Mouse (Mus musculus): ENCODE results near the gene Gxylt1. TPM values are rescaled to one million over a fixed set of nuclear protein-coding genes. Genes with fewer than 3 reads are reported as not detected.
"Not testable (repeated sequence)": the region's sequence is repeated elsewhere in the genome, so short reads cannot be mapped to it uniquely, and the experiment has no call there.

The Gxylt1 gene
- 1.5 and 3.0 TPM in 2 replicates for polyA plus RNA-seq (2012; rRNA removed)

GRCm38 (mm10) chr15:93274679-93275583, at the start of gene Gxylt1:
Gene Gxylt1, minus strand, starts transcription at chr15:93275179.
- WGBS = under 1% methylated on average over 85 of the region's 93 CpGs
- DNase-seq (ENCODE audit: low read depth, low spot score) = peak; percentile 72

- WGBS = 26% methylated on average over 1 of the region's 1 CpGs
- peak; percentile 40 for DNase-seq (ENCODE audit: low read depth, low spot score)
These were observed 43.8 kb upstream of the Gxylt1 start for GRCm38 (mm10) chr15:93318781-93319180.

GRCm38 (mm10) chr15:93310304-93310703, 35.3 kb upstream of the Gxylt1 start:
- WGBS = 95% methylated on average over 4 of the region's 4 CpGs
- DNase-seq (ENCODE audit: low read depth, low spot score) = not testable (repeated sequence)

- DNase-seq (ENCODE audit: low read depth, low spot score) = no peak
- 68% methylated on average over 2 of the region's 2 CpGs for WGBS
These were observed 23.2 kb upstream of the Gxylt1 start for GRCm38 (mm10) chr15:93298197-93298596.

GRCm38 (mm10) chr15:93294483-93294882, 19.5 kb upstream of the Gxylt1 start:
- DNase-seq (ENCODE audit: low read depth, low spot score) = no peak
- 68% methylated on average over 11 of the region's 11 CpGs for WGBS

GRCm38 (mm10) chr15:93288321-93288720, 13.3 kb upstream of the Gxylt1 start:
- no peak for DNase-seq (ENCODE audit: low read depth, low spot score)
- WGBS = 88% methylated on average over 4 of the region's 4 CpGs

GRCm38 (mm10) chr15:93287628-93288027, 12.6 kb upstream of the Gxylt1 start:
- 66% methylated on average over 2 of the region's 2 CpGs for WGBS
- no peak for DNase-seq (ENCODE audit: low read depth, low spot score)

- WGBS = 79% methylated on average over 15 of the region's 15 CpGs
- DNase-seq (ENCODE audit: low read depth, low spot score) = no peak
These were observed 10.3 kb upstream of the Gxylt1 start for GRCm38 (mm10) chr15:93285244-93285643.

GRCm38 (mm10) chr15:93284326-93284725, 9.3 kb upstream of the Gxylt1 start:
- WGBS = 79% methylated on average over 6 of the region's 6 CpGs
- DNase-seq (ENCODE audit: low read depth, low spot score) = no peak

GRCm38 (mm10) chr15:93283349-93283748, 8.4 kb upstream of the Gxylt1 start:
- DNase-seq (ENCODE audit: low read depth, low spot score) = no peak
- WGBS = 82% methylated on average over 11 of the region's 11 CpGs

GRCm38 (mm10) chr15:93276276-93276675, 1.3 kb upstream of the Gxylt1 start:
- DNase-seq (ENCODE audit: low read depth, low spot score) = no peak
- 2% methylated on average over 14 of the region's 14 CpGs for WGBS

GRCm38 (mm10) chr15:93275623-93276022, 644 bp upstream of the Gxylt1 start:
- under 1% methylated on average over 21 of the region's 21 CpGs for WGBS
- no peak for DNase-seq (ENCODE audit: low read depth, low spot score)

GRCm38 (mm10) chr15:93273788-93274678, 946 bp downstream of the Gxylt1 start:
- WGBS = 30% methylated on average over 19 of the region's 19 CpGs

GRCm38 (mm10) chr15:93272948-93273347, 2.0 kb downstream of the Gxylt1 start:
- WGBS = 30% methylated on average over 9 of the region's 9 CpGs
- DNase-seq (ENCODE audit: low read depth, low spot score) = no peak

More at GRCm38 (mm10) chr15:93273788-93274678, 946 bp downstream of the Gxylt1 start:
- DNase-seq (ENCODE audit: low read depth, low spot score) = no peak

- DNase-seq (ENCODE audit: low read depth, low spot score) = no peak
These were observed 4.6 kb downstream of the Gxylt1 start for GRCm38 (mm10) chr15:93270289-93270855.

GRCm38 (mm10) chr15:93269572-93269971, 5.4 kb downstream of the Gxylt1 start:
- 96% methylated on average over 7 of the region's 7 CpGs for WGBS

More at GRCm38 (mm10) chr15:93270289-93270855, 4.6 kb downstream of the Gxylt1 start:
- 69% methylated on average over 9 of the region's 9 CpGs for WGBS

GRCm38 (mm10) chr15:93268001-93268400, 7.0 kb downstream of the Gxylt1 start:
- no peak for DNase-seq (ENCODE audit: low read depth, low spot score)
- 94% methylated on average over 1 of the region's 1 CpGs for WGBS

More at GRCm38 (mm10) chr15:93269572-93269971, 5.4 kb downstream of the Gxylt1 start:
- no peak for DNase-seq (ENCODE audit: low read depth, low spot score)

- no peak for DNase-seq (ENCODE audit: low read depth, low spot score)
- 64% methylated on average over 8 of the region's 8 CpGs for WGBS
These were observed 7.5 kb downstream of the Gxylt1 start for GRCm38 (mm10) chr15:93267479-93267878.

GRCm38 (mm10) chr15:93266361-93266760, 8.6 kb downstream of the Gxylt1 start:
- WGBS = 92% methylated on average over 16 of the region's 16 CpGs
- DNase-seq (ENCODE audit: low read depth, low spot score) = no peak

- no peak for DNase-seq (ENCODE audit: low read depth, low spot score)
- WGBS = 49% methylated on average over 2 of the region's 2 CpGs
These were observed 9.3 kb downstream of the Gxylt1 start for GRCm38 (mm10) chr15:93265728-93266127.
